8 mouse cellular contexts compared by ENCODE assay signal in the genomic region with DNA sequence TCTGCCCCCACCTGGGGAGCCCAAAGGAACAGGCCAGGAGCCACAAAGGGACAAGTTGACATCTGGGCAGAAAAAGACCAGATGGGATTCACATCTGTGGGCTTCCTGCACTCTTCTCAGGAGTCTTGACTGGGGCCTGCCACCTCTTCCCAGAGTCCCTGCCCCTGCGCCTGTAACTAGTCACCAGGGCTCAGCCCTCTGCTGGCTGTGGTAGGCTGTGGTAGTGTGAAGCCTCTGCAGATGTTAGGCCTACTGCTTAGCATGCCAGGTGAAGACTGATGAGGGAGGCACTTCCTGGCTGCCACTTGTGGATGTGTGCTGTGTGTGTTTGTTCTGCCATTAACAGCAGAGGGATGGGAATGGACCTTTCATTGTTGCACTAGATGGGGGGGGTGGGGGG. TPM values are rescaled to one million over a fixed set of nuclear protein-coding genes. Genes with fewer than 3 reads are reported as not detected.
A peak's percentile ranks its signal among the peaks of the same experiment; 100 is the strongest.
DNase-seq lines count a peak whose midpoint lies in the region; ATAC-seq and TF ChIP-seq lines count a peak whose summit lies in the region.

No protein-coding gene starts in this region.

- H3K4me1 ChIP-seq in forebrain, postnatal 0 days (ENCODE audit: insufficient read depth) = peaks cover 28% of the 10 kb centered on the region
- peaks cover 39% of the 10 kb centered on the region for H3K4me1 ChIP-seq in liver, postnatal 0 days (ENCODE audit: insufficient read depth)

- peak overlapping the region; percentile 97 for H3K9ac ChIP-seq in forebrain, postnatal 0 days
- H3K9ac ChIP-seq in liver, postnatal 0 days (replicated peaks) = peak overlapping the region; percentile 89; the same call in 1 of the 2 replicates

- 43% methylated on average over 1 of the region's 1 CpGs for WGBS in forebrain, postnatal 0 days
- 33% methylated on average over 1 of the region's 1 CpGs for WGBS in liver, postnatal 0 days (ENCODE audit: insufficient replicate concordance)

- no peak for TF ChIP-seq EP300 in liver, postnatal 0 days (IDR thresholded peaks at IDR 0.05; ENCODE audit: low read depth)

- TF ChIP-seq CTCF in forebrain, postnatal 0 days (IDR thresholded peaks at IDR 0.05; ENCODE audit: low read depth) = peak; percentile 45
- peak; percentile 23; the same call in 1 of the 2 replicates for TF ChIP-seq CTCF in liver, postnatal 0 days (IDR thresholded peaks at IDR 0.05; ENCODE audit: low read depth)

- no peaks in the 10 kb centered on the region for H3K9me3 ChIP-seq in forebrain, postnatal 0 days (ENCODE audit: low read length)
- H3K9me3 ChIP-seq in liver, postnatal 0 days (ENCODE audit: low read length) = no peaks in the 10 kb centered on the region

- peak overlapping the region; percentile 97 for H3K4me2 ChIP-seq in forebrain, postnatal 0 days (ENCODE audit: low read depth)
- peak overlapping the region; percentile 92 for H3K4me2 ChIP-seq in liver, postnatal 0 days (ENCODE audit: low read depth, low read length)

- no peak overlapping the region for H3K27ac ChIP-seq in forebrain, postnatal 0 days (ENCODE audit: low read depth, low read length)
- no peak overlapping the region for H3K27ac ChIP-seq in liver, postnatal 0 days (ENCODE audit: low read depth)

- H3K27me3 ChIP-seq in forebrain, postnatal 0 days (ENCODE audit: insufficient read depth, low read length) = no peaks in the 10 kb centered on the region
- H3K27me3 ChIP-seq in liver, postnatal 0 days (ENCODE audit: insufficient read depth, low read length) = no peaks in the 10 kb centered on the region

- no peak for ATAC-seq in forebrain, postnatal 0 days
- no peak for ATAC-seq in liver, postnatal 0 days
- ATAC-seq in granulocyte monocyte progenitor cell, adult 5-6 weeks (replicated peaks; ENCODE audit: poor library complexity, severe bottlenecking) = no peak

- peak; percentile 29 for DNase-seq in embryo, embryonic 11 days
- no peak for DNase-seq in embryo, embryonic 10.5 days (ENCODE audit: low spot score)
- DNase-seq in CD4-positive, CD25-positive, alpha-beta regulatory T cell, adult 2 months (ENCODE audit: low read depth, low spot score) = peak; percentile 56
- no peak for DNase-seq in forebrain, postnatal 0 days
- DNase-seq in liver, postnatal 0 days = no peak
- peak; percentile 61 for DNase-seq in thymus, postnatal 14 days
- DNase-seq in layer of hippocampus, postnatal 14 days (ENCODE audit: low spot score in 2 of 2) = no peak

- peak overlapping the region; percentile 86 for H3K4me3 ChIP-seq in forebrain, postnatal 0 days (ENCODE audit: low read depth, low read length)
- peak overlapping the region; percentile 84; the same call in 1 of the 2 replicates for H3K4me3 ChIP-seq in liver, postnatal 0 days (ENCODE audit: low read depth, low read length)

- peaks cover 32% of the 10 kb centered on the region for H3K36me3 ChIP-seq in forebrain, postnatal 0 days (ENCODE audit: insufficient read depth)
- peaks cover 29% of the 10 kb centered on the region for H3K36me3 ChIP-seq in liver, postnatal 0 days (replicated peaks; ENCODE audit: insufficient read depth, low read length)

RNA-seq across cellular contexts. Expression of gene Rnpepl1, which starts 1.7 kb away (rescaled TPM):
- 36.8 and 37.5 TPM in 2 replicates for total RNA-seq in forebrain, postnatal 0 days (2014; rRNA removed)
- 21.3 and 25.3 TPM in 2 replicates for polyA plus RNA-seq in forebrain, postnatal 0 days (2015; fragmentation: Nextera tagmentation; extraction: Ambion mirVana)
- 16.1 and 16.2 TPM in 2 replicates for polyA plus RNA-seq in liver, postnatal 0 days (2015; fragmentation: Nextera tagmentation; extraction: Ambion mirVana)
- 20.3 and 38.0 TPM in 2 replicates for total RNA-seq in granulocyte monocyte progenitor cell, adult 5-6 weeks (2014; fragmentation: Nextera tagmentation)
- 8.4 and 15.5 TPM in 2 replicates for total RNA-seq in granulocyte monocyte progenitor cell, adult 5-6 weeks (2017)
- 10 to 100 TPM; 40.1 to 46.9 TPM for total RNA-seq in layer of hippocampus, postnatal 14 days (2021)

RNA-seq across cellular contexts. Expression of gene Dusp28, which starts 5.5 kb away (rescaled TPM):
- 17.4 and 25.7 TPM in 2 replicates for total RNA-seq in forebrain, postnatal 0 days (2014; rRNA removed)
- 22.3 and 24.0 TPM in 2 replicates for polyA plus RNA-seq in forebrain, postnatal 0 days (2015; fragmentation: Nextera tagmentation; extraction: Ambion mirVana)
- 17.4 and 20.2 TPM in 2 replicates for polyA plus RNA-seq in liver, postnatal 0 days (2015; fragmentation: Nextera tagmentation; extraction: Ambion mirVana)
- total RNA-seq in granulocyte monocyte progenitor cell, adult 5-6 weeks (2014; fragmentation: Nextera tagmentation) = 7.4 and 13.4 TPM in 2 replicates
- 2.6 and 5.5 TPM in 2 replicates for total RNA-seq in granulocyte monocyte progenitor cell, adult 5-6 weeks (2017)
- total RNA-seq in layer of hippocampus, postnatal 14 days (2021) = 1 to 10 TPM; 8.1 to 9.6 TPM

RNA-seq across cellular contexts. Expression of gene Ankmy1, which starts 9.6 kb away (rescaled TPM):
- 0.33 and 0.46 TPM in 2 replicates for total RNA-seq in forebrain, postnatal 0 days (2014; rRNA removed)
- polyA plus RNA-seq in forebrain, postnatal 0 days (2015; fragmentation: Nextera tagmentation; extraction: Ambion mirVana) = 0.24 and 0.27 TPM in 2 replicates
- 0.05 TPM in 1 of 2 replicates, not detected in the other for polyA plus RNA-seq in liver, postnatal 0 days (2015; fragmentation: Nextera tagmentation; extraction: Ambion mirVana)
- not detected in 2 replicates for total RNA-seq in granulocyte monocyte progenitor cell, adult 5-6 weeks (2014; fragmentation: Nextera tagmentation)
- total RNA-seq in granulocyte monocyte progenitor cell, adult 5-6 weeks (2017) = 0.15 and 0.34 TPM in 2 replicates
- total RNA-seq in layer of hippocampus, postnatal 14 days (2021) = under 1 TPM; 0.19 to 0.25 TPM

RNA-seq across cellular contexts. Expression of gene Capn10, which starts 21.9 kb away (rescaled TPM):
- 84.2 and 97.3 TPM in 2 replicates for total RNA-seq in forebrain, postnatal 0 days (2014; rRNA removed)
- polyA plus RNA-seq in forebrain, postnatal 0 days (2015; fragmentation: Nextera tagmentation; extraction: Ambion mirVana) = 47.7 and 56.7 TPM in 2 replicates
- polyA plus RNA-seq in liver, postnatal 0 days (2015; fragmentation: Nextera tagmentation; extraction: Ambion mirVana) = 25.6 and 25.8 TPM in 2 replicates
- total RNA-seq in granulocyte monocyte progenitor cell, adult 5-6 weeks (2014; fragmentation: Nextera tagmentation) = 11.6 and 12.7 TPM in 2 replicates
- total RNA-seq in granulocyte monocyte progenitor cell, adult 5-6 weeks (2017) = 8.1 and 9.2 TPM in 2 replicates
- 10 to 100 TPM; 45.5 to 51.1 TPM for total RNA-seq in layer of hippocampus, postnatal 14 days (2021)

RNA-seq across cellular contexts. Expression of gene Gpr35, which starts 38.4 kb away (rescaled TPM):
- total RNA-seq in forebrain, postnatal 0 days (2014; rRNA removed) = 0.38 and 1.8 TPM in 2 replicates
- 0.28 and 0.44 TPM in 2 replicates for polyA plus RNA-seq in forebrain, postnatal 0 days (2015; fragmentation: Nextera tagmentation; extraction: Ambion mirVana)
- 1.1 and 1.4 TPM in 2 replicates for polyA plus RNA-seq in liver, postnatal 0 days (2015; fragmentation: Nextera tagmentation; extraction: Ambion mirVana)
- 0.58 TPM in 1 of 2 replicates, not detected in the other for total RNA-seq in granulocyte monocyte progenitor cell, adult 5-6 weeks (2014; fragmentation: Nextera tagmentation)
- 0.04 and 0.26 TPM in 2 replicates for total RNA-seq in granulocyte monocyte progenitor cell, adult 5-6 weeks (2017)
- total RNA-seq in layer of hippocampus, postnatal 14 days (2021) = 1 to 10 TPM in 1 of 2 experiments, under 1 TPM in 1; 0.45 to 1.0 TPM

Comparison
In these comparisons a context has a peak if more than half of its experiments do, and no peak if none do; other contexts are left out.
1. DNase-seq: peak in embryo, embryonic 11 days (single experiment), CD4-positive, CD25-positive, alpha-beta regulatory T cell, adult 2 months (single experiment) and thymus, postnatal 14 days (single experiment); none in embryo, embryonic 10.5 days (single experiment), forebrain, postnatal 0 days (single experiment), liver, postnatal 0 days (single experiment) and layer of hippocampus, postnatal 14 days (0 of 2).